Mouse (Mus musculus): ENCODE measurements around the gene Prpf6.

- TF ChIP-seq CTCF (IDR thresholded peaks at IDR 0.05) (no peak), EP300 (IDR thresholded peaks at IDR 0.05) (no peak)
These were observed 97.9 kb downstream of the Prpf6 start for GRCm38 (mm10) chr2:181689466-181690160.

Data from lung, postnatal 0 days (tissue).